Mouse (Mus musculus): ENCODE results near the gene Psmd6. TPM values are rescaled to one million over a fixed set of nuclear protein-coding genes. Genes with fewer than 3 reads are reported as not detected.
A peak's percentile ranks its signal among the peaks of the same experiment; 100 is the strongest.

The Psmd6 gene
- polyA plus RNA-seq, 1 experiment from 2014 or later = 239 TPM

GRCm38 (mm10) chr14:14083811-14084210 lies 37.0 kb downstream of the Psmd6 start:
- Histone ChIP-seq H3K27me3 (no peaks in the 10 kb centered on the region), H3K4me2 (no peak overlapping the region), H3K4me1 (no peaks in the 10 kb centered on the region), H3K27ac (no peak overlapping the region), H3K9me3 (no peaks in the 10 kb centered on the region), H3K9ac (no peak overlapping the region), H3K4me3 (no peak overlapping the region), H3K36me3 (no peaks in the 10 kb centered on the region)
- 86% methylated on average over 8 of the region's 8 CpGs for WGBS
- no peak for ATAC-seq (ENCODE audit: borderline replicate concordance, extremely low read depth, low FRiP score, low TSS enrichment)

GRCm38 (mm10) chr14:14080604-14081194 lies 40.1 kb downstream of the Psmd6 start:
- Histone ChIP-seq H3K9ac (no peak overlapping the region), H3K4me2 (no peak overlapping the region), H3K4me3 (no peak overlapping the region), H3K27me3 (no peaks in the 10 kb centered on the region), H3K36me3 (no peaks in the 10 kb centered on the region), H3K27ac (no peak overlapping the region), H3K4me1 (no peaks in the 10 kb centered on the region), H3K9me3 (no peaks in the 10 kb centered on the region)
- WGBS = 91% methylated on average over 6 of the region's 6 CpGs
- no peak for ATAC-seq (ENCODE audit: borderline replicate concordance, extremely low read depth, low FRiP score, low TSS enrichment)

GRCm38 (mm10) chr14:14071456-14071855 lies 49.3 kb downstream of the Psmd6 start:
- ATAC-seq (ENCODE audit: borderline replicate concordance, extremely low read depth, low FRiP score, low TSS enrichment) = no peak
- peaks cover 30% of the 10 kb centered on the region for H3K4me1 ChIP-seq
- no peak overlapping the region for H3K27ac ChIP-seq
- H3K4me2 ChIP-seq = no peak overlapping the region
- H3K9me3 ChIP-seq = no peaks in the 10 kb centered on the region
- H3K36me3 ChIP-seq = no peaks in the 10 kb centered on the region
- H3K4me3 ChIP-seq = no peak overlapping the region
- H3K27me3 ChIP-seq = no peaks in the 10 kb centered on the region
- WGBS = 40% methylated on average over 4 of the region's 4 CpGs
- no peak overlapping the region for H3K9ac ChIP-seq

GRCm38 (mm10) chr14:14070541-14071315 lies 50.1 kb downstream of the Psmd6 start:
- no peaks in the 10 kb centered on the region for H3K9me3 ChIP-seq
- no peaks in the 10 kb centered on the region for H3K27me3 ChIP-seq
- no peak overlapping the region for H3K4me3 ChIP-seq
- H3K4me2 ChIP-seq = no peak overlapping the region
- peaks cover 35% of the 10 kb centered on the region for H3K4me1 ChIP-seq
- no peak for ATAC-seq (ENCODE audit: borderline replicate concordance, extremely low read depth, low FRiP score, low TSS enrichment)
- H3K36me3 ChIP-seq = no peaks in the 10 kb centered on the region
- H3K27ac ChIP-seq = no peak overlapping the region
- 38% methylated on average over 6 of the region's 6 CpGs for WGBS
- no peak overlapping the region for H3K9ac ChIP-seq

GRCm38 (mm10) chr14:14068553-14068952 lies 52.2 kb downstream of the Psmd6 start:
- Histone ChIP-seq H3K9ac (no peak overlapping the region), H3K4me3 (no peak overlapping the region), H3K27me3 (no peaks in the 10 kb centered on the region), H3K4me1 (peaks cover 51% of the 10 kb centered on the region), H3K27ac (peak overlapping the region; percentile 84), H3K4me2 (no peak overlapping the region), H3K36me3 (no peaks in the 10 kb centered on the region), H3K9me3 (no peaks in the 10 kb centered on the region)
- WGBS = 41% methylated on average over 3 of the region's 3 CpGs
- no peak for ATAC-seq (ENCODE audit: borderline replicate concordance, extremely low read depth, low FRiP score, low TSS enrichment)

GRCm38 (mm10) chr14:14067648-14068472 lies 52.9 kb downstream of the Psmd6 start:
- peak; percentile 72; the same call in 1 of the 2 replicates for ATAC-seq (ENCODE audit: borderline replicate concordance, extremely low read depth, low FRiP score, low TSS enrichment)
- Histone ChIP-seq H3K4me1 (peaks cover 54% of the 10 kb centered on the region), H3K9ac (no peak overlapping the region), H3K4me2 (peak overlapping the region; percentile 41), H3K27ac (peak overlapping the region; percentile 84), H3K27me3 (no peaks in the 10 kb centered on the region), H3K9me3 (no peaks in the 10 kb centered on the region), H3K4me3 (0 out of 2 replicates have a peak overlapping the region, but pooled peaks have one; percentile 8), H3K36me3 (no peaks in the 10 kb centered on the region)
- 11% methylated on average over 10 of the region's 10 CpGs for WGBS

- Histone ChIP-seq H3K36me3 (no peaks in the 10 kb centered on the region), H3K27ac (0 out of 2 replicates have a peak overlapping the region, but pooled peaks have one; percentile 5), H3K4me3 (no peak overlapping the region), H3K9me3 (no peaks in the 10 kb centered on the region), H3K9ac (no peak overlapping the region), H3K4me2 (no peak overlapping the region), H3K4me1 (peaks cover 52% of the 10 kb centered on the region), H3K27me3 (no peaks in the 10 kb centered on the region)
- ATAC-seq (ENCODE audit: borderline replicate concordance, extremely low read depth, low FRiP score, low TSS enrichment) = no peak
- 71% methylated on average over 6 of the region's 6 CpGs for WGBS
Measured at GRCm38 (mm10) chr14:14066241-14066640, 54.5 kb downstream of the Psmd6 start.

GRCm38 (mm10) chr14:14065142-14065498 lies 55.7 kb downstream of the Psmd6 start:
- Histone ChIP-seq H3K4me3 (no peak overlapping the region), H3K4me1 (peaks cover 41% of the 10 kb centered on the region), H3K27ac (peak overlapping the region; percentile 65), H3K4me2 (no peak overlapping the region), H3K9ac (no peak overlapping the region), H3K36me3 (no peaks in the 10 kb centered on the region), H3K27me3 (no peaks in the 10 kb centered on the region), H3K9me3 (no peaks in the 10 kb centered on the region)
- 43% methylated on average over 4 of the region's 4 CpGs for WGBS
- ATAC-seq (ENCODE audit: borderline replicate concordance, extremely low read depth, low FRiP score, low TSS enrichment) = peak; percentile 38; the same call in 1 of the 2 replicates

- Histone ChIP-seq H3K36me3 (no peaks in the 10 kb centered on the region), H3K4me1 (peaks cover 40% of the 10 kb centered on the region), H3K27me3 (no peaks in the 10 kb centered on the region), H3K9me3 (no peaks in the 10 kb centered on the region), H3K27ac (peak overlapping the region; percentile 65), H3K9ac (no peak overlapping the region), H3K4me2 (no peak overlapping the region), H3K4me3 (no peak overlapping the region)
- ATAC-seq (ENCODE audit: borderline replicate concordance, extremely low read depth, low FRiP score, low TSS enrichment) = peak; percentile 63; the same call in 1 of the 2 replicates
- 29% methylated on average over 5 of the region's 5 CpGs for WGBS
Measured at GRCm38 (mm10) chr14:14064486-14065141, 56.2 kb downstream of the Psmd6 start.

GRCm38 (mm10) chr14:14063382-14063781 lies 57.4 kb downstream of the Psmd6 start:
- WGBS = 62% methylated on average over 5 of the region's 5 CpGs
- no peak for ATAC-seq (ENCODE audit: borderline replicate concordance, extremely low read depth, low FRiP score, low TSS enrichment)
- peaks cover 35% of the 10 kb centered on the region for H3K4me1 ChIP-seq

GRCm38 (mm10) chr14:14062531-14063245 lies 58.1 kb downstream of the Psmd6 start:
- WGBS = 87% methylated on average over 11 of the region's 11 CpGs
- Histone ChIP-seq H3K9me3 (no peaks in the 10 kb centered on the region), H3K9ac (no peak overlapping the region), H3K36me3 (0 out of 2 replicates have a peak, but pooled peaks cover 3% of the 10 kb centered on the region), H3K4me3 (no peak overlapping the region), H3K4me2 (no peak overlapping the region), H3K27ac (no peak overlapping the region), H3K4me1 (peaks cover 28% of the 10 kb centered on the region), H3K27me3 (no peaks in the 10 kb centered on the region)
- ATAC-seq (ENCODE audit: borderline replicate concordance, extremely low read depth, low FRiP score, low TSS enrichment) = no peak

More at GRCm38 (mm10) chr14:14063382-14063781, 57.4 kb downstream of the Psmd6 start:
- Histone ChIP-seq H3K4me2 (no peak overlapping the region), H3K27ac (no peak overlapping the region), H3K36me3 (0 out of 2 replicates have a peak, but pooled peaks cover under 1% of the 10 kb centered on the region), H3K9me3 (no peaks in the 10 kb centered on the region), H3K27me3 (no peaks in the 10 kb centered on the region), H3K9ac (no peak overlapping the region), H3K4me3 (no peak overlapping the region)

Measured in lung, embryonic 15.5 days (tissue).